Mouse (Mus musculus): Measurements from ENCODE around the gene Myl3. TPM values are rescaled to one million over a fixed set of nuclear protein-coding genes. Genes with fewer than 3 reads are reported as not detected.

Myl3 gene
- polyA plus RNA-seq, 1 experiment from 2014 or later, result 53.6 TPM

DNA sequence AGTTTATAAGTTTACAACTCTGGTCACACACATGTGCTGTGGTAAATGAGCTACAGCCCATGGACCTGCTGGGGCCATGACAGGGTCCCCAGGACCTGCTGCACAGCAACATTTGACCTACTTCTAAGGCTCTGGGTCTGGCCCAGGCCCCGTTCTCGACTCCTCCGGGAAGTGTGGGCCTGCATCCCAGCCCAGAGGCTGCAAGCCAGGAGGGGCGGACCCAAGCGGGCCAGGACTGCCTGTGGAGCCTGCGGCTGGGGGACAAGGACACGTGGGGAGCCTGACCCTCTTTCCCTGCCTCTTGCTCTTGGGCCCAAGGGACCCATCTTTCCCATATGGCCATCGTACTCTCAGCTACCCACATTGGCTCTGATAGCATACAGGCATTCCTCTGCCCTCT, 16.9 kb downstream of the Myl3 start:
- Histone ChIP-seq H3K9ac (ENCODE audit: low read depth, low read length) (no peak overlapping the region), H3K27me3 (replicated peaks; ENCODE audit: control insufficient read depth, insufficient read depth, low read length) (no peaks in the 10 kb centered on the region), H3K9me3 (ENCODE audit: control insufficient read depth, low read length) (no peaks in the 10 kb centered on the region), H3K4me2 (ENCODE audit: low read depth, low read length) (no peak overlapping the region), H3K27ac (replicated peaks; ENCODE audit: low read depth, low read length) (no peak overlapping the region), H3K4me1 (ENCODE audit: control insufficient read depth, insufficient read depth, low read length) (peaks cover 20% of the 10 kb centered on the region), H3K36me3 (ENCODE audit: control insufficient read depth, insufficient read depth, low read length) (no peaks in the 10 kb centered on the region), H3K4me3 (ENCODE audit: low read depth, low read length) (no peak overlapping the region)
- DNase-seq (ENCODE audit: low spot score) (no peak), ATAC-seq (ENCODE audit: low read depth) (no peak)
- WGBS, result 60% methylated on average over 8 of the region's 8 CpGs

DNA sequence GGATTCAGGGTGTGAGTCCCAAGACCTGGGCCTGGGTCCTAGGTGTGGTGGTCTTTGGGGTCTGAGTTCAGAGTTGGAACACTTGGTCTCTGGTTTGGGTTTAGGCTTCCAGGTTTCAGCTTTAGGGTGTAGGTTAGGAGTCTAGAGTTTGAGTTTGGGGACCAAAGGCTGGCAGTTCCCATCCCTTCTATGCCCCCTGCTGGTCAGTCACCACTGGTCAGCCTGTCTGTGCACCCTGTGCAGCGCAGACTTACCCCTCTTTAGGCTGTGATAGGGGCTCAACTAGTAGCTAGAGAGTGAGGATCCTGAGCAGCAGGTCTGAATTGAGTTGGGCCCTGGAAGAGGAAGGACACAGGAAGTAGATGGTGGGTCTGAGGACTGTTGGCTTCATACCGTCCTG, 17.6 kb downstream of the Myl3 start:
- no peaks in the 10 kb centered on the region for H3K9me3 ChIP-seq (ENCODE audit: control insufficient read depth, low read length)
- no peak overlapping the region for H3K4me3 ChIP-seq (ENCODE audit: low read depth, low read length)
- 63% methylated on average over 2 of the region's 2 CpGs for WGBS
- H3K4me2 ChIP-seq (ENCODE audit: low read depth, low read length), result no peak overlapping the region
- H3K4me1 ChIP-seq (ENCODE audit: control insufficient read depth, insufficient read depth, low read length), result peaks cover 20% of the 10 kb centered on the region
- H3K36me3 ChIP-seq (ENCODE audit: control insufficient read depth, insufficient read depth, low read length), result no peaks in the 10 kb centered on the region
- ATAC-seq (ENCODE audit: low read depth) (peak; percentile 34; the same call in 1 of the 2 replicates), DNase-seq (ENCODE audit: low spot score) (no peak)
- H3K27ac ChIP-seq (replicated peaks; ENCODE audit: low read depth, low read length), result no peak overlapping the region
- no peak overlapping the region for H3K9ac ChIP-seq (ENCODE audit: low read depth, low read length)
- no peaks in the 10 kb centered on the region for H3K27me3 ChIP-seq (replicated peaks; ENCODE audit: control insufficient read depth, insufficient read depth, low read length)

DNA sequence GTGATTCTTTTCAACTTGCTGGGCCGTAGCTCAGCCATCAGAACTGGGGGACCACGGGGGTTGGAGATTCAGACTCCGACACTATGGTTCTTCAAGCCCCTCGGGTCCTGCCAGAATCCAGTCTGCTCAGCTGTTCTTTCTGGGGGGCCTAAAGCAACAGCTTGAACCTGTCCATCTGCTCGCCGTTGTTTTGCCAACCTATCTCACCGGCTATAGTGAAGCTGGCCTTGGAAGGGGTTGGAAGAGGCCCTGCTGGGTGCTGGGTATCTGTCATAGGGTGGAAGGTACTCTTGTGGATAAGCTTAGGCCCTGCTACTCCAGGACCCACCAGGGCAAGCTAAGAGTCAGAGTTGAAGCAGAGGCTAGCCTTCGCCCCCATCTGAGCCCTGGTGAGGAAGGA, 19.2 kb downstream of the Myl3 start:
- H3K36me3 ChIP-seq (ENCODE audit: control insufficient read depth, insufficient read depth, low read length), result no peaks in the 10 kb centered on the region
- WGBS, result 72% methylated on average over 8 of the region's 8 CpGs
- H3K27me3 ChIP-seq (replicated peaks; ENCODE audit: control insufficient read depth, insufficient read depth, low read length), result no peaks in the 10 kb centered on the region
- ATAC-seq (ENCODE audit: low read depth) (no peak), DNase-seq (ENCODE audit: low spot score) (no peak)
- no peak overlapping the region for H3K4me2 ChIP-seq (ENCODE audit: low read depth, low read length)
- H3K9me3 ChIP-seq (ENCODE audit: control insufficient read depth, low read length), result no peaks in the 10 kb centered on the region
- H3K4me1 ChIP-seq (ENCODE audit: control insufficient read depth, insufficient read depth, low read length), result peaks cover 22% of the 10 kb centered on the region
- H3K4me3 ChIP-seq (ENCODE audit: low read depth, low read length), result no peak overlapping the region
- no peak overlapping the region for H3K9ac ChIP-seq (ENCODE audit: low read depth, low read length)
- peak overlapping the region; percentile 42; the same call in 1 of the 2 replicates for H3K27ac ChIP-seq (replicated peaks; ENCODE audit: low read depth, low read length)

DNA sequence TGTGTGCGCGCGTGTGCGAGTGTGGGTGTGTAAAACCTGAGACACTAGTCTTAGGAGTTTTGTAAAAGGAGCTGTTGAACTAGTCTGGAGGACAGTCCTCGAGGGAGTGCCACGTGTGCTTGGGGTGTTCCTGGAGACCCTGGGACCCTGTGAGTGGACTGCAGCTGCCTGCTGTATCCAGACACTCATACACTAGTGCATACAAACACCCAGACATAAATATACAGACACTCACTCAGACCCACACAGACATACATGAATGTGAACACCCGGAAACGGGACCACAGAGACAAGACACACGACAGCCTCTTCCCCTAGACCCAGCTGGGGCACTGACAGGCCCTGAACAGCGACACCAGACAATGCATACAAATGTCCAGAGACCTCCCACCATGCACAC, 21.1 kb downstream of the Myl3 start:
- Histone ChIP-seq H3K36me3 (ENCODE audit: control insufficient read depth, insufficient read depth, low read length) (no peaks in the 10 kb centered on the region), H3K4me2 (ENCODE audit: low read depth, low read length) (no peak overlapping the region), H3K9ac (ENCODE audit: low read depth, low read length) (no peak overlapping the region), H3K27me3 (replicated peaks; ENCODE audit: control insufficient read depth, insufficient read depth, low read length) (no peaks in the 10 kb centered on the region), H3K9me3 (ENCODE audit: control insufficient read depth, low read length) (no peaks in the 10 kb centered on the region), H3K4me3 (ENCODE audit: low read depth, low read length) (no peak overlapping the region), H3K27ac (replicated peaks; ENCODE audit: low read depth, low read length) (0 out of 2 replicates have a peak overlapping the region, but pooled peaks have one; percentile 30), H3K4me1 (ENCODE audit: control insufficient read depth, insufficient read depth, low read length) (peaks cover 24% of the 10 kb centered on the region)
- DNase-seq (ENCODE audit: low spot score) (no peak), ATAC-seq (ENCODE audit: low read depth) (no peak)
- WGBS, result 76% methylated on average over 10 of the region's 10 CpGs

DNA sequence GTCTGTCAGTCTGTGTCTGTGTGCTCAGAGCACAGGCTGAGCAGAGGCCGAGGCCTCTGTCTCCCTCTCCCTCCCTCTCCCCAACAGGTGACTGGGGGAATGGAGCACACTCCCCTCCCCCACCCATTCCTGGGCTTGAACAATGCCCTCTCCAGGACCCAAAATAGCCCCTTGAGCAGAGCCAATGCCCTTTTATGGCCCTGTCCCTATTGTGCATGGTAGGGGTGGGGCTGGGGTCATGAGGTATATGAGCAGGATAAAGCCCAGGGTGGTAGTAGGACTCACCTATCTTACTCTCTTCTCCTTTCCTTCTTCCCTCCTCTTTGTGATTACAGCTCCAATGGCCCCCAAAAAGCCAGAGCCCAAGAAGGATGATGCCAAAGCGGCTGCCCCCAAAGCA, 21.7 kb downstream of the Myl3 start:
- H3K27ac ChIP-seq (replicated peaks; ENCODE audit: low read depth, low read length), result no peak overlapping the region
- no peaks in the 10 kb centered on the region for H3K27me3 ChIP-seq (replicated peaks; ENCODE audit: control insufficient read depth, insufficient read depth, low read length)
- H3K4me3 ChIP-seq (ENCODE audit: low read depth, low read length), result no peak overlapping the region
- WGBS, result 55% methylated on average over 2 of the region's 2 CpGs
- no peak overlapping the region for H3K4me2 ChIP-seq (ENCODE audit: low read depth, low read length)
- ATAC-seq (ENCODE audit: low read depth) (no peak), DNase-seq (ENCODE audit: low spot score) (no peak)
- no peaks in the 10 kb centered on the region for H3K9me3 ChIP-seq (ENCODE audit: control insufficient read depth, low read length)
- no peaks in the 10 kb centered on the region for H3K36me3 ChIP-seq (ENCODE audit: control insufficient read depth, insufficient read depth, low read length)
- H3K9ac ChIP-seq (ENCODE audit: low read depth, low read length), result no peak overlapping the region
- peaks cover 19% of the 10 kb centered on the region for H3K4me1 ChIP-seq (ENCODE audit: control insufficient read depth, insufficient read depth, low read length)

DNA sequence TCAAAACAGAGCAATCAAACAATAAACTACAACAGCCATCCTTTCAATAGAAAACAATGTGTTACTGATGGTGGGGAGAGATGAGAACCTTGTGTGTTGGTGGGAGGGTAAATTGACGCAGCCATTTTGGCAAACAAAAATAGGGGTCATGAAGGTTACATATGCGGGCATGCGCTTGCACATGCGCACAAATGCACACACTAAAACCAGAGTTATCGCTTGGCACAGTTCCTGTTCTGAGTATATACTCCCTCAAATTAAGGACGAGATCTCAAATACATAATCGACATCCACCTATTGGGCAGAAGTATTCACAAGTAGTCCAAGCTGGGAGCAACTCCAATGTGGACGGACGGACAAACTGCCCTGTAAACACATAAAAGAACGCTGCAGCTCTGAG, 30.7 kb downstream of the Myl3 start:
- Histone ChIP-seq H3K36me3 (ENCODE audit: control insufficient read depth, insufficient read depth, low read length) (no peaks in the 10 kb centered on the region), H3K4me3 (ENCODE audit: low read depth, low read length) (no peak overlapping the region), H3K4me2 (ENCODE audit: low read depth, low read length) (no peak overlapping the region), H3K9ac (ENCODE audit: low read depth, low read length) (no peak overlapping the region), H3K4me1 (ENCODE audit: control insufficient read depth, insufficient read depth, low read length) (peaks cover 8% of the 10 kb centered on the region), H3K27ac (replicated peaks; ENCODE audit: low read depth, low read length) (no peak overlapping the region), H3K27me3 (replicated peaks; ENCODE audit: control insufficient read depth, insufficient read depth, low read length) (no peaks in the 10 kb centered on the region), H3K9me3 (ENCODE audit: control insufficient read depth, low read length) (no peaks in the 10 kb centered on the region)
- no peak for ATAC-seq (ENCODE audit: low read depth)
- DNase-seq (ENCODE audit: low spot score), result no peak
- 88% methylated on average over 10 of the region's 10 CpGs for WGBS

DNA sequence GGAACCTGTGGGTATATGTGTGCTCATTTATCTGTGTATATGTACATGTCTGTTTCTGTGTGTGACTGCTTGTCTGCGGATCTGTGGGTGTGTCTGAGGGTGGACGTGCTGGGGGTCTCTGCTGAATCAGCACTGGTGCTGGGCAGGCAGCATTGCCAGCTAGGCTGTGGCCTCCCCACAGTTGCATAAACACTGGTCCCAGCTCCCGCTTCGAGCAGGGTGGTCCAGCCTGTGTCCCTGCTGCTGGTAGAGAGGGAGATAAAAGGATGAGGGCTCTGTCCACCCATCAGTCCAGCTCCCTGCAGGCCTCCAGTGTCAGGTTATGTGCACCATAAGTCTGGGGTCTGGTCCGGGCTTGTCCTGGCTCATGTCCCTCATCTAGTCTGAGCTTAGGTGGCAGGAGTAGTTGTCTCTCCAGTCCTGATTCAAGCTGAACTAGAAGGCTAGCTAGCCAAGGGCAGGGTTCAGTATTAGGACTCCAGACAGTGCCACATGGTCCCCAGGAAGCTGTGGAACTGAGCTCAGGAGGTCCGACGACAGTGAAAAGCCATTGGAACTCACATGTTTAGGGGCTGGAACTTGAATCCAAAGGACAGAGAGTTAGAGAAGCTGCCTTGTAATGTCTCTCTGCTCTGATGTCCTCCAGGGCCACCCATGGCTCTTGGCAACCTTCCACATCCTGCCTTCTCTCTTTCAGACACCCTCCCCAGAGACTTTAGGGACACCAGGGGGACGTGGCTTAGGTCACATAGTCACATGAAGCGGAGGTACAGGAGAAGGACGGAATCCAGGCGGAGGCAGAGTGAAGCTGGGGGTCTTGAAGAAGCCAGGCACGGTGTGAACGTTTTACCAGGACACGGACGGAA, 33.0 kb downstream of the Myl3 start:
- Histone ChIP-seq H3K9me3 (ENCODE audit: control insufficient read depth, low read length) (no peaks in the 10 kb centered on the region), H3K27ac (replicated peaks; ENCODE audit: low read depth, low read length) (peak overlapping the region; percentile 8; the same call in 1 of the 2 replicates), H3K9ac (ENCODE audit: low read depth, low read length) (0 out of 2 replicates have a peak overlapping the region, but pooled peaks have one; percentile 27), H3K27me3 (replicated peaks; ENCODE audit: control insufficient read depth, insufficient read depth, low read length) (no peaks in the 10 kb centered on the region), H3K4me2 (ENCODE audit: low read depth, low read length) (no peak overlapping the region), H3K4me3 (ENCODE audit: low read depth, low read length) (no peak overlapping the region), H3K4me1 (ENCODE audit: control insufficient read depth, insufficient read depth, low read length) (peaks cover 21% of the 10 kb centered on the region), H3K36me3 (ENCODE audit: control insufficient read depth, insufficient read depth, low read length) (no peaks in the 10 kb centered on the region)
- DNase-seq (ENCODE audit: low spot score) (no peak), ATAC-seq (ENCODE audit: low read depth) (no peak)
- WGBS, result 63% methylated on average over 15 of the region's 15 CpGs

DNA sequence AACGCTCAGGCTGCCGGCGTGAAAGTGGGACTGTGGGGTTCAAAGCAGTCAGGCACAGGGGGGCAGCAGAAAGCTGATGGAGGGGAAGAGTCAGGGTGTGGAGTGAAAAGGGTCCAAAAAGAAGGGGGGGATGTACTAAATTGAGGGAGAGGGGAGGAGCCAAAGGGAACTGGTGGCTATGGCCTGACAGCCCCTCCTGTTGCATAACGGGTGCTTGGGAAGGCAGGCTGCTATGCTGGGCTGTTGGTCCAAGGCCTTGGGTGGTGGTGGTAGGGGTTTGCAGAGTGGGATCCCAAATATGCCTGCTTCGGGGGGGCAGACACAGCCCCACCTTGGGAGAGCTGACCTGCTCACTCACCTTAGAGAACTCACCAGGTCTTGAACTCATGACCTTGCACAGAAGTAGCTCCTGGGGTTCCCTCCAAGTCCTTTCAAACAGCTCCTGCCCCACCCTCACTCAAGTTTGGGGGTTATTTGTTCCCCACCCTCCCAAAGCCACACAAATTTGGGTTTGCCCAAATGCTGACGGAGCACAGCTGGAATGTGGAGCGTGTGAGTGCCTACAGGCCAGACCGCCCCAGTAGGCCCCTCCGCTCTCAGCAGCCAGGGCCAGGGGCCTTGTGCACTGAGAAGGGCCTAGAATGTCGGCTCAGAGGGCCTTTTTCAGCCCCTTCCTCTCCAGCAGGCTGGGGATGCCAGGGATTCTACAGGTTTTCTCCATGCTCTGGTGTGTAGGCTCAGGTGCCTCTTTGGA, 33.8 kb downstream of the Myl3 start:
- Histone ChIP-seq H3K9me3 (ENCODE audit: control insufficient read depth, low read length) (no peaks in the 10 kb centered on the region), H3K36me3 (ENCODE audit: control insufficient read depth, insufficient read depth, low read length) (no peaks in the 10 kb centered on the region), H3K27ac (replicated peaks; ENCODE audit: low read depth, low read length) (peak overlapping the region; percentile 8; the same call in 1 of the 2 replicates), H3K4me2 (ENCODE audit: low read depth, low read length) (no peak overlapping the region), H3K4me3 (ENCODE audit: low read depth, low read length) (no peak overlapping the region), H3K27me3 (replicated peaks; ENCODE audit: control insufficient read depth, insufficient read depth, low read length) (no peaks in the 10 kb centered on the region), H3K9ac (ENCODE audit: low read depth, low read length) (0 out of 2 replicates have a peak overlapping the region, but pooled peaks have one; percentile 27), H3K4me1 (ENCODE audit: control insufficient read depth, insufficient read depth, low read length) (peaks cover 22% of the 10 kb centered on the region)
- peak; percentile 44 for DNase-seq (ENCODE audit: low spot score)
- 0 out of 2 replicates have a peak, but pooled peaks have one; percentile 17 for ATAC-seq (ENCODE audit: low read depth)
- 52% methylated on average over 7 of the region's 10 CpGs for WGBS

All from embryonic facial prominence, embryonic 14.5 days (tissue).